Mouse (Mus musculus): ENCODE results near the gene Ifnk.

The Ifnk gene

DNA sequence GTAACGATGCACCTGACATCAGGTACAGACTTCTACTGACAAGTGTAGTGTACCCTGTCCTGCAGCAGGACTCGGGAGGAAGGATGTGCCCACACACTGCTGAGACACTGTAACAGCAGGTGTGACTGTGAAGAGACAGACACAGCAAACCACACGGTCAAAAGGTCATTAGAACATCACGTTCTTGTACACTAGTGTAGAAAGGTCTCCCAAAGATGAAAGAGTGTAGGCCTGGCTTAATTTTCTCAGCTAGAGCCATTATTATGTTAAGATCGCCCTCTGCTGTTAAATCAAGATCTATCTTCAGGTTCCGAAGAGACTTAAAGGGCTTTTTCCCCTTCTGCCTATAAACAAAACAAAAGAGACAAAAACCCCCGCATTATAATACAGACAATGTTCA lies 40.9 kb downstream of the Ifnk start:
- DNase-seq (ENCODE audit: low spot score) = peak; percentile 31

DNA sequence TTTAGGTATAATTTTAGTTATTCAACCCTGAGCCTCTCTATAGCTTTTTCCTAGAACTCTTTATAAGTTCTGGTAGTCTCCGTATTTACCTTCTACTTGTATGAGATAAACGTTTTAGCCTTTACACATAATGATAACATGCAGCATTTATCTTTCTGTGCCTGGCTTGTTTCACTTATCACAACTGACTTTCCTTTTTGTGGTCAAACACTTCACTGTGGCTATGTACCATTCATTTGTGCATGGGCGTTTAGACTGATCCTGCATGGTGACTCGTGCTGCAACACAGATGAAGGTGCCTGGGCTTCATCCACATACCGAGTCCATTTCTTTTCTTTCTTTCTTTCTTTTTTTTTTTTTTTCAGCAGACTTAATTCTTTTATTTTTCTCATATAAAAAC lies 49.8 kb downstream of the Ifnk start:
- no peak for DNase-seq (ENCODE audit: low spot score)

Data from lung, postnatal 25 days (tissue).